Mouse (Mus musculus) ES-Bruce4 (cell line): ENCODE data around the gene Taf8.

ENCODE experiments used
- CTCF ChIP-seq: IDR thresholded peaks from one replicate; pipeline ENCODE4 v1.8.1; 2011; ENCODE audit warnings: low read depth, low read length
- POLR2A ChIP-seq: IDR thresholded peaks from one replicate; pipeline ENCODE4 v1.8.1; 2011; ENCODE audit warnings: low read length; ENCODE audit not compliant: insufficient read depth

- TF ChIP-seq POLR2A (no peak), CTCF (no peak)
These were observed 27.5 kb upstream of the Taf8 start for GRCm38 (mm10) chr17:47529595-47529994.
